Mouse (Mus musculus): ENCODE measurements at regions not wholly inside any gene's neighbourhood (a gene's known extent, or its start where the extent isn't known, plus 50 kb on each side); places are given as distances from the start of the nearest gene placed in this dataset.

GRCm38 (mm10) chr9:112725103-112725502 lies 489.4 kb upstream of the Arpp21 start:
- DNase-seq (ENCODE audit: low spot score): no peak

- no peak for DNase-seq (ENCODE audit: low spot score)
These were observed 487.6 kb upstream of the Arpp21 start for GRCm38 (mm10) chr9:112723346-112723745.

GRCm38 (mm10) chr9:112722501-112722900 lies 486.8 kb upstream of the Arpp21 start:
- DNase-seq (ENCODE audit: low spot score): no peak

- DNase-seq (ENCODE audit: low spot score): no peak
These were observed 479.5 kb upstream of the Arpp21 start for GRCm38 (mm10) chr9:112715197-112715762.

- no peak for DNase-seq (ENCODE audit: low spot score)
These were observed 443.1 kb upstream of the Arpp21 start for GRCm38 (mm10) chr9:112678866-112679265.

- DNase-seq (ENCODE audit: low spot score): no peak
These were observed 439.5 kb upstream of the Arpp21 start for GRCm38 (mm10) chr9:112675232-112675631.
